Mouse (Mus musculus) liver, embryonic 13.5 days (tissue): Measurements from ENCODE around the gene Pifo. TPM values are rescaled to one million over a fixed set of nuclear protein-coding genes. Genes with fewer than 3 reads are reported as not detected.

Experiments used
- ATAC-seq: fragments of 200-750 bp; cut with Nextera tagmentation; 2 replicates; pipeline ENCODE4 v1.8.0; 2017; ENCODE audit warnings: low read depth, mild to moderate bottlenecking, moderate number of reproducible peaks, moderate library complexity
- DNase-seq: peaks from one replicate; pipeline ENCODE4 v3.0.0; 2022
- H3K27ac ChIP-seq: fragments of 300-500 bp; sonication (generic); 2 replicates; pipeline ENCODE4 v1.5.1; 2015; ENCODE audit warnings: moderate library complexity, mild to moderate bottlenecking, inconsistent platforms
- H3K27me3 ChIP-seq: fragments of 300-500 bp; sonication (generic); 2 replicates; pipeline ENCODE4 v1.6.1; 2015; ENCODE audit warnings: mild to moderate bottlenecking, inconsistent platforms
- H3K36me3 ChIP-seq: fragments of 300-500 bp; sonication (generic); 2 replicates; pipeline ENCODE4 v1.6.1; 2015; ENCODE audit warnings: mild to moderate bottlenecking, inconsistent platforms
- H3K4me1 ChIP-seq: fragments of 300-500 bp; sonication (generic); replicated peaks from 2 replicates; pipeline ENCODE4 v1.6.1; 2015; ENCODE audit warnings: inconsistent platforms
- H3K4me2 ChIP-seq: fragments of 300-500 bp; sonication (generic); 2 replicates; pipeline ENCODE4 v1.6.1; 2015; ENCODE audit warnings: inconsistent platforms, mild to moderate bottlenecking, moderate library complexity
- H3K4me3 ChIP-seq: fragments of 300-500 bp; sonication (generic); replicated peaks from 2 replicates; pipeline ENCODE4 v1.5.1; 2015; ENCODE audit warnings: mild to moderate bottlenecking, inconsistent platforms
- H3K9ac ChIP-seq: fragments of 300-500 bp; sonication (generic); 2 replicates; pipeline ENCODE4 v1.6.1; 2015; ENCODE audit warnings: mild to moderate bottlenecking, inconsistent platforms
- H3K9me3 ChIP-seq: fragments of 300-500 bp; sonication (generic); replicated peaks from 2 replicates; pipeline ENCODE4 v1.6.1; 2016; ENCODE audit warnings: inconsistent platforms
- WGBS: fragments of 180-500 bp; shearing (Covaris S2); methylation state at CpG from one replicate; pipeline ENCODE4 v1.1.7; 2015; ENCODE audit not compliant: insufficient replicate concordance; 5-methylcytosine and 5-hydroxymethylcytosine counted together
- polyA plus RNA-seq: library from polyadenylated mRNA; unstranded; fragments of >200 nt; fragmentation: Nextera tagmentation; extraction: Ambion mirVana; gene quantifications from 2 replicates; pipeline ENCODE4 v1.2.1, GENCODE M21; 2015

The Pifo gene
- polyA plus RNA-seq, 1 experiment from 2014 or later = not detected

GRCm38 (mm10) chr3:105951348-105951747 lies 63.1 kb downstream of the Pifo start:
- no peak for DNase-seq
- no peak for ATAC-seq
- WGBS = 87% methylated on average over 7 of the region's 7 CpGs
- Histone ChIP-seq H3K4me2 (no peak overlapping the region), H3K36me3 (peaks cover 80% of the 10 kb centered on the region), H3K27ac (no peak overlapping the region), H3K4me3 (no peak overlapping the region), H3K9me3 (no peaks in the 10 kb centered on the region), H3K9ac (no peak overlapping the region), H3K4me1 (peaks cover 11% of the 10 kb centered on the region), H3K27me3 (no peaks in the 10 kb centered on the region)

Other genes starting within 250 kb of the Pifo start
- gene Rap1a, start 213.3 kb downstream of the Pifo start, polyA plus RNA-seq = 119 and 149 TPM in 2 replicates
- gene Adora3, start 143.8 kb downstream of the Pifo start, polyA plus RNA-seq = 0.44 and 0.51 TPM in 2 replicates
- gene Tmigd3, start 143.7 kb downstream of the Pifo start, polyA plus RNA-seq = 0.18 TPM in 1 of 2 replicates, not detected in the other
- gene I830077J02Rik, start 82.0 kb downstream of the Pifo start, polyA plus RNA-seq = 2.1 and 3.8 TPM in 2 replicates
- gene Wdr77, start 55.3 kb downstream of the Pifo start, polyA plus RNA-seq = 65.8 and 69.1 TPM in 2 replicates
- gene Atp5f1, start 54.5 kb downstream of the Pifo start, polyA plus RNA-seq = 392 and 451 TPM in 2 replicates
- 0.71 and 1.3 TPM in 2 replicates for gene Ovgp1, start 40.9 kb downstream of the Pifo start, polyA plus RNA-seq
- 0.08 TPM in 1 of 2 replicates, not detected in the other for gene Chil5, start 18.2 kb upstream of the Pifo start, polyA plus RNA-seq
- gene Chia1, start 98.6 kb upstream of the Pifo start, polyA plus RNA-seq = not detected in 2 replicates
- 0.16 and 0.29 TPM in 2 replicates for gene Chil3, start 152.9 kb upstream of the Pifo start, polyA plus RNA-seq
- gene Chil4, start 204.9 kb upstream of the Pifo start, polyA plus RNA-seq = not detected in 2 replicates